Mouse (Mus musculus) lung, adult 18-20 months (tissue): ENCODE data around the gene Ltbr.

Source experiments
- DNase-seq, 2 experiments: peaks; one replicate each; pipeline ENCODE4 v3.0.0; 2022; ENCODE audit warnings: mixed read lengths in 2 of 2

Ltbr gene

GRCm38 (mm10) chr6:125344084-125344483 is 30.4 kb upstream of the Ltbr start:
- DNase-seq, result peak; percentile 63 to 80

- no peak for DNase-seq
Observed at GRCm38 (mm10) chr6:125342198-125342597, 28.5 kb upstream of the Ltbr start.

- peak; percentile 39 to 66 for DNase-seq
Observed at GRCm38 (mm10) chr6:125340244-125340643, 26.6 kb upstream of the Ltbr start.

- DNase-seq, result no peak
Observed at GRCm38 (mm10) chr6:125338791-125339660, 25.3 kb upstream of the Ltbr start.

GRCm38 (mm10) chr6:125334356-125334755 is 20.7 kb upstream of the Ltbr start:
- no peak for DNase-seq

GRCm38 (mm10) chr6:125333112-125333899 is 19.6 kb upstream of the Ltbr start:
- DNase-seq, result peak in 1 of 2 experiments; percentile 42

GRCm38 (mm10) chr6:125330626-125331326 is 17.1 kb upstream of the Ltbr start:
- peak; percentile 95 to 97 for DNase-seq

GRCm38 (mm10) chr6:125328243-125328642 is 14.6 kb upstream of the Ltbr start:
- DNase-seq, result peak; percentile 66 to 78

- peak; percentile 64 to 68 for DNase-seq
Observed at GRCm38 (mm10) chr6:125325337-125325736, 11.7 kb upstream of the Ltbr start.

GRCm38 (mm10) chr6:125323547-125323946 is 9.9 kb upstream of the Ltbr start:
- peak; percentile 45 to 65 for DNase-seq

GRCm38 (mm10) chr6:125322794-125323193 is 9.1 kb upstream of the Ltbr start:
- peak; percentile 85 to 86 for DNase-seq

GRCm38 (mm10) chr6:125321114-125321855 is 7.6 kb upstream of the Ltbr start:
- DNase-seq, result peak; percentile 92 to 94

- DNase-seq, result peak; percentile 86 to 90
Observed at GRCm38 (mm10) chr6:125320323-125320722, 6.6 kb upstream of the Ltbr start, which contains the start of gene Scnn1a. Gene Scnn1a (plus strand): TSS chr6:125320659.

GRCm38 (mm10) chr6:125319919-125320296 is 6.2 kb upstream of the Ltbr start:
- peak in 1 of 2 experiments; percentile 48 for DNase-seq

GRCm38 (mm10) chr6:125318981-125319918 is 5.6 kb upstream of the Ltbr start:
- DNase-seq, result peak; percentile 90 to 94

- no peak for DNase-seq
Observed at GRCm38 (mm10) chr6:125317077-125317476, 3.4 kb upstream of the Ltbr start.

- no peak for DNase-seq
Observed at GRCm38 (mm10) chr6:125314746-125315145, 1.1 kb upstream of the Ltbr start.

GRCm38 (mm10) chr6:125314231-125314563 is 512 bp upstream of the Ltbr start:
- DNase-seq, result no peak

GRCm38 (mm10) chr6:125312581-125313355 is 917 bp downstream of the Ltbr start:
- DNase-seq, result peak; percentile 31 to 45

- no peak for DNase-seq
Observed at GRCm38 (mm10) chr6:125312171-125312570, 1.5 kb downstream of the Ltbr start.
